Mouse (Mus musculus): ENCODE measurements around the gene B3gnt6. TPM values are rescaled to one million over a fixed set of nuclear protein-coding genes. Genes with fewer than 3 reads are reported as not detected.
A peak's percentile ranks its signal among the peaks of the same experiment; 100 is the strongest.

The B3gnt6 gene
- polyA plus RNA-seq, 1 experiment: 1.1 TPM

DNA sequence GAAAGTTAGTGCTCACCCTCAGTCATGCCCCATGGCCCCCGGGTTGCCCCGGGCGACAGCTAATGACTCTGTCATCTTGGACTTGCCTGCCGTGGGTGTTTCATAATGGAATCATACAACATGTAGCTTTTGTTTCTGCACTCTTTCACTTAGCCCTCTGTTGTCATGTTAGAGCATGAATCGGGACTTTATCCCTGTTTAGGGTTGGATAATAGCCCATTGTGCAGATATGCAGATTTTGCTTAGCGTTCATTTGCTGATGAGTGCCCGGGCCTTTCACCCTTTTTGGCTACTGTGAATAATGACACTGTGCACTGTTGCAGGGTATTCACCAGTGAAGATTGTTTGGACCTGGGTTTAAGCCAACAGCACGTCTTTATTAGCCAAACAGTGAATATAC is 12.6 kb downstream of the B3gnt6 start:
- H3K27me3 ChIP-seq (ENCODE audit: control insufficient read depth, insufficient read depth, low read length): no peaks in the 10 kb centered on the region
- no peaks in the 10 kb centered on the region for H3K4me1 ChIP-seq (ENCODE audit: control insufficient read depth, insufficient read depth, low read length)
- no peak for DNase-seq
- TF ChIP-seq POLR2A (IDR thresholded peaks at IDR 0.05; ENCODE audit: borderline replicate concordance, insufficient read depth, low read length) (no peak), CTCF (IDR thresholded peaks at IDR 0.05; ENCODE audit: borderline replicate concordance, insufficient read depth, low read depth, low read length) (no peak)
- H3K4me3 ChIP-seq (replicated peaks; ENCODE audit: insufficient read depth, low read depth, low read length): no peak overlapping the region
- WGBS: 42% methylated on average over 8 of the region's 8 CpGs
- no peak overlapping the region for H3K27ac ChIP-seq (ENCODE audit: insufficient read depth, low read length)

DNA sequence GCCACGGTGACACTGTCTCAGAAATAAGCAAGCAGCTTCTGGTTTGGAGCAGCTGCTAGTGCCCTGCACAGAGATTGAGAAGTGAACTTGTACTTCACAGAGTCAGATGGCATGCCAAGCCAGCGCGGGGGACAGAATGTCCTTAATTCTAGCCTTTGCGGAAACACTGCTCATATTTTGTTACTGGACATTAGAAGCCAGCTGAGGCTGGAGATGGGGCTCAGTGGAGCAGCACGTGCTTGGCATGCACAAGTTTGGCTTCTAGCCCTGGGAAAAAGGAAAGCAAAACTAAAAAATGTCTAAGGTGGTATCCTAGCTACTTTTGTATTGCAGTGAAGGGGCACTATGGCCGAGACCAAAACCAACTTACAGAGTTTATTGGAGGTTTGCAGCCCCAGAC is 14.0 kb downstream of the B3gnt6 start:
- WGBS: 27% methylated on average over 6 of the region's 6 CpGs
- no peak for DNase-seq
- H3K27me3 ChIP-seq (ENCODE audit: control insufficient read depth, insufficient read depth, low read length): no peaks in the 10 kb centered on the region
- H3K27ac ChIP-seq (ENCODE audit: insufficient read depth, low read length): no peak overlapping the region; the same call in 1 of the 2 replicates
- H3K4me3 ChIP-seq (replicated peaks; ENCODE audit: insufficient read depth, low read depth, low read length): no peak overlapping the region
- TF ChIP-seq CTCF (IDR thresholded peaks at IDR 0.05; ENCODE audit: borderline replicate concordance, insufficient read depth, low read depth, low read length) (no peak), POLR2A (IDR thresholded peaks at IDR 0.05; ENCODE audit: borderline replicate concordance, insufficient read depth, low read length) (no peak)
- no peaks in the 10 kb centered on the region for H3K4me1 ChIP-seq (ENCODE audit: control insufficient read depth, insufficient read depth, low read length)

DNA sequence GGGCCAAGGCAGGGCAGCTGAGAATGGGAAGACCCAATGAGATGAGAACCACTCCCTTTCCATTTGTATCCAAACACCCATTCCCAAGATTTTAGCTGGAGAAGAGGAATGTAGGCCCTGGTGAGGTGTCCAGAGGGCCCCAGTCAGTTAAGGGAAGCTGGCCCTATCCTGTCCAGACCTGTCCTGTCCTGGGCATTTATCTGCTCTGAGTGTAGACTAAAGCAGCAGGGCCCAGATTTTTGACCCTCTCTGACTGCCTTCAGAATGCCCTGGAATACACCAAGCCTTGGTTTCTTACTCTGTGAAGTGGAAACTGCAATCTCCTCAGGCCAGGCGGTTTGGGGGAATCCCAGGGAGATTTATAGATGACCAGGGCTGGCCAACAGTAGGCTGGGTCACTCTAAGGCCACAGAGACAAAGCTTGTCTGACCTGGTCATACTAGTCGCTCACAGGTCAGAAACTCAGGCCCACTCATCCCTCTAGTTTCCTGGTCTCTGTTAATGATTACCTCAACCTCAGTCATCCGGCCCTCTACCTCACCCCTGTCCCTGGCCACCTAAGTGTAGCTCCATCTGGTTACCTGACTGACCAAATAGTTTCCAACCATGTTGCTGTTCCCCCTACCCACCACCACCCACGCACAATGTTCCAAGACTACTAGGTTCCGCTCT is 20.6 kb downstream of the B3gnt6 start:
- peak overlapping the region; percentile 11; the same call in 1 of the 2 replicates for H3K27ac ChIP-seq (ENCODE audit: insufficient read depth, low read length)
- no peaks in the 10 kb centered on the region for H3K27me3 ChIP-seq (ENCODE audit: control insufficient read depth, insufficient read depth, low read length)
- peak overlapping the region; percentile 80 for H3K4me3 ChIP-seq (replicated peaks; ENCODE audit: insufficient read depth, low read depth, low read length)
- 84% methylated on average over 5 of the region's 5 CpGs for WGBS
- TF ChIP-seq CTCF (IDR thresholded peaks at IDR 0.05; ENCODE audit: borderline replicate concordance, insufficient read depth, low read depth, low read length): no peak
- peaks cover 4% of the 10 kb centered on the region; the same call in 1 of the 2 replicates for H3K4me1 ChIP-seq (ENCODE audit: control insufficient read depth, insufficient read depth, low read length)
- DNase-seq: no peak

DNA sequence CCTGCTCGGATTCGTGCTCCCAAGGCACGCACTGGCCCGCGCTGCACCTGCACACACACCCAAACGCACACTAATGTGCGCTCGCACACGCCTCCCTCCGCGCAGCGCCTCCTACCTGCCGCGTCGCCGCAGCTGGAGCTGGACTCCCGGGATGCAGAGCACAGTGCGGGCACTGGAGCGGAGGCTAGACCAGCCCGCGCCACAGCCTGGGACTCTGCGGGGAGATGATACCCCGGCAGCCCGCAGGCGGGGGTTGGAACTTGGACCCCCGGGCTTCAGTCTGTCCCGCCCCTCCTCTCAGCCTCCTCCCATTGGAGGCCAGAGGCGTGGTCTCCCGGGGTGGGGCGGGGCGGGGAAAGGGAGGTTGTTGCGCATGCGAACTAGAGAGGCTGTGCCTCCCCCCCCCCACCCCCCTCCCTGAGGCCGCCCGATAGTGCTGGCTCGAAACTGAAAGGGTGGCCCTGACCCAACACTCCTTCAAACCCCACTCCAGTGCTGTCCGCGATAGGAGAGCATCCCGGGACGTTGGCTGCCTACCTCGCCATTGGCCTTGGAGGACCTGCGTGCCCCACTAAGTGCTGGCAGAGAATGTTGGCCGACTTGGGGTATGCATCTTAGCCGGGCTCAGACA is 21.2 kb downstream of the B3gnt6 start, which contains the start of gene Capn5:
Gene Capn5 (minus strand): TSS at position 346 of the 631 bp plus-strand sequence.
- H3K4me3 ChIP-seq (replicated peaks; ENCODE audit: insufficient read depth, low read depth, low read length): peak within 1 kb of the TSS; percentile 80
- under 1% methylated on average over 42 of the region's 44 CpGs for WGBS
- DNase-seq: peak; percentile 71 to 73
- peaks cover 6% of the 10 kb centered on the region; the same call in 1 of the 2 replicates for H3K4me1 ChIP-seq (ENCODE audit: control insufficient read depth, insufficient read depth, low read length)
- TF ChIP-seq POLR2A (IDR thresholded peaks at IDR 0.05; ENCODE audit: borderline replicate concordance, insufficient read depth, low read length): peak; percentile 55
- peak; percentile 43; the same call in 1 of the 2 replicates for TF ChIP-seq CTCF (IDR thresholded peaks at IDR 0.05; ENCODE audit: borderline replicate concordance, insufficient read depth, low read depth, low read length)
- H3K27me3 ChIP-seq (ENCODE audit: control insufficient read depth, insufficient read depth, low read length): no peaks in the 10 kb centered on the region
- H3K27ac ChIP-seq (ENCODE audit: insufficient read depth, low read length): peak within 1 kb of the TSS; percentile 11; the same call in 1 of the 2 replicates

DNA sequence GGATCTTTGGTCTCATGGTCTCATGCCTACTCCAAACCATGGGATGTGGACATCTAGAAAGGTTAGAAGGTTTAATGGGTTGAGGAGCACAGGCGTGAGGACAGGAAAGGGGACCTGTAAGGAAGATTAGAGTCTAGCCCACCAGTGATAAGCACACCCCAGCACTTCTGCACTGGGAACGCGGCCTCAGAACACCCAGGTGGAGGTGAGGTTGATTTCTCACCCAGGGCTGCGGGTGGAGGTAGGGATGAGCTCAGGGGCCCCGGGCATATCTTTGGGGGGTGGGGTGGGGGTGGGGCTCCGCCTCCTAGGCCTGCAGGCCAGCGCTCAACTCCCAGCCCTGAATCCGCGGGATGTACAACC is 21.7 kb downstream of the B3gnt6 start:
- DNase-seq: no peak
- Histone ChIP-seq H3K27me3 (ENCODE audit: control insufficient read depth, insufficient read depth, low read length) (no peaks in the 10 kb centered on the region), H3K4me1 (ENCODE audit: control insufficient read depth, insufficient read depth, low read length) (peaks cover 9% of the 10 kb centered on the region; the same call in 1 of the 2 replicates), H3K4me3 (replicated peaks; ENCODE audit: insufficient read depth, low read depth, low read length) (peak overlapping the region; percentile 80), H3K27ac (ENCODE audit: insufficient read depth, low read length) (no peak overlapping the region)
- TF ChIP-seq POLR2A (IDR thresholded peaks at IDR 0.05; ENCODE audit: borderline replicate concordance, insufficient read depth, low read length): no peak
- no peak for TF ChIP-seq CTCF (IDR thresholded peaks at IDR 0.05; ENCODE audit: borderline replicate concordance, insufficient read depth, low read depth, low read length)
- WGBS: 5% methylated on average over 9 of the region's 9 CpGs

DNA sequence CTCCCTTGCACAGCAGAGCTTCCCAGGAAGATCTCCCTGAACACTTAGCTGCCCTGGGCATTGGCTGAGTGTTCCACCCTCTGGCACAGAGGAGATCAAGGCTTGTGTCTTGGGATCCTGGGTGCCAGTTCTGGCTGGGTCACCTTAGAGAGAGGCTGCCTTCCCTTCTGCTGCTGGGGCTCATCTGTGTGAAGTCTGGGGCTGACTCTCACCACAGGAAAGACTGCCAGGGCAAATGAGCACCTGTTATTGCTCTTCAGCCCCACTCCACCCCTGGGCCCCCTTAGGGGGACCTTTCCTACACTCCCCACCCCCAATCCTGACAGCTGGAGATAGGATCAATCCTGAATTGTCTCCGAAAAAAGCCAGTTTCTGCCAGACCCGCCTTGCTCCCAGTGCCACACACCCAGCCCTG is 22.2 kb downstream of the B3gnt6 start:
- TF ChIP-seq CTCF (IDR thresholded peaks at IDR 0.05; ENCODE audit: borderline replicate concordance, insufficient read depth, low read depth, low read length) (no peak), POLR2A (IDR thresholded peaks at IDR 0.05; ENCODE audit: borderline replicate concordance, insufficient read depth, low read length) (no peak)
- peak in 1 of 2 experiments; percentile 18 for DNase-seq
- no peaks in the 10 kb centered on the region for H3K27me3 ChIP-seq (ENCODE audit: control insufficient read depth, insufficient read depth, low read length)
- WGBS: 52% methylated on average over 2 of the region's 2 CpGs
- H3K27ac ChIP-seq (ENCODE audit: insufficient read depth, low read length): no peak overlapping the region
- H3K4me3 ChIP-seq (replicated peaks; ENCODE audit: insufficient read depth, low read depth, low read length): no peak overlapping the region
- peaks cover 9% of the 10 kb centered on the region; the same call in 1 of the 2 replicates for H3K4me1 ChIP-seq (ENCODE audit: control insufficient read depth, insufficient read depth, low read length)

DNA sequence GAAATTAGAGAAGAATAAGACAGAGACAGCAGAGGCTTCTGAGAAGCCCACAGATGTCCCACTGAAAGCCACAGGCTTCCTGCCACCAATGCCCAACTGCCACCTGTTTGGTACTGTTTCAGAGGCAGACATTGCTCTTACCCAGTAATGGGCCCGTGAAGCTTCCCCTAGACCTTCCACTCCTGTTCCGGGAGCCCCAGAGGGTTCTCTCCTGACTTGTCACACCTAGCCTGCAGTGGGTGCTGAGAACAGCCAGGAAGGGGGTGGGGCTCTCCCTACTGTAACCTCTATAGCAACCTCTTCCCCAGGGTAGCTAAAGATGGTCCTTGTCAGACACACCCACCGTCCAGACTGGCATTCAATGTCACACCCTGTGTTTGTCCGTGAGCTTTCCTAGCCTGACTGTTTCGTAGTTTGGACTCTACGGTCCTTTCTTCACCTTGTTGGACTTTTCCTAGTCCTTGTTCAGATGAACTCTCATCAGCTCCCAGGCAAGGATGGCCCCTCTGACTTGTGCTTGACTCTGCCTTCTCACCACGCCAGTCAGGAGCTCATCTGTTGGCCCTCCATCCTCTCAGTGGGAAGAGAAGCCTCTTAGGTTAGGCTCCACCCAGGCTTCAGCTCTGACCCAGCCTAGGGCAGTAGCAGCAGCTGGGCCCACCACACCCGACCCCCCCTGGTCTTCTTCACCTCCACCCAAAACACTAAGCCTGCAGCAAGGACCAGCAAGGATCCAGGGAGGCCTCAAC is 22.8 kb downstream of the B3gnt6 start:
- H3K4me3 ChIP-seq (replicated peaks; ENCODE audit: insufficient read depth, low read depth, low read length): no peak overlapping the region
- TF ChIP-seq POLR2A (IDR thresholded peaks at IDR 0.05; ENCODE audit: borderline replicate concordance, insufficient read depth, low read length) (no peak), CTCF (IDR thresholded peaks at IDR 0.05; ENCODE audit: borderline replicate concordance, insufficient read depth, low read depth, low read length) (no peak)
- peaks cover 14% of the 10 kb centered on the region for H3K4me1 ChIP-seq (ENCODE audit: control insufficient read depth, insufficient read depth, low read length)
- H3K27ac ChIP-seq (ENCODE audit: insufficient read depth, low read length): no peak overlapping the region
- DNase-seq: peak in 1 of 2 experiments; percentile 37
- H3K27me3 ChIP-seq (ENCODE audit: control insufficient read depth, insufficient read depth, low read length): no peaks in the 10 kb centered on the region
- 76% methylated on average over 8 of the region's 8 CpGs for WGBS

Measured in cerebellum, adult 2 months (tissue).